Mouse (Mus musculus) lung, embryonic 15.5 days (tissue): ENCODE results near the gene Arhgap10. TPM values are rescaled to one million over a fixed set of nuclear protein-coding genes. Genes with fewer than 3 reads are reported as not detected.

ENCODE experiments used
- ATAC-seq: fragments of 200-750 bp; cut with Nextera tagmentation; 2 replicates; pipeline ENCODE4 v1.8.0; 2017; ENCODE audit warnings: moderate number of reproducible peaks, borderline replicate concordance; ENCODE audit not compliant: low FRiP score, low TSS enrichment; ENCODE audit errors: extremely low read depth
- H3K27ac ChIP-seq: fragments of 300-500 bp; sonication (generic); 2 replicates; pipeline ENCODE4 v1.5.1; 2015; ENCODE audit warnings: moderate library complexity, mild to moderate bottlenecking, inconsistent platforms
- H3K27me3 ChIP-seq: fragments of 300-500 bp; sonication (generic); 2 replicates; pipeline ENCODE4 v1.6.1; 2015; ENCODE audit warnings: inconsistent platforms
- H3K36me3 ChIP-seq: fragments of 300-500 bp; sonication (generic); 2 replicates; pipeline ENCODE4 v1.6.1; 2015; ENCODE audit warnings: inconsistent platforms
- H3K4me1 ChIP-seq: fragments of 300-500 bp; sonication (generic); 2 replicates; pipeline ENCODE4 v1.6.1; 2015; ENCODE audit warnings: inconsistent platforms
- H3K4me2 ChIP-seq: fragments of 300-500 bp; sonication (generic); 2 replicates; pipeline ENCODE4 v1.6.1; 2015; ENCODE audit warnings: inconsistent platforms, mild to moderate bottlenecking, moderate library complexity
- H3K4me3 ChIP-seq: fragments of 300-500 bp; sonication (generic); 2 replicates; pipeline ENCODE4 v1.5.1; 2015; ENCODE audit warnings: mild to moderate bottlenecking, inconsistent platforms
- H3K9ac ChIP-seq: fragments of 300-500 bp; sonication (generic); 2 replicates; pipeline ENCODE4 v1.6.1; 2015; ENCODE audit warnings: inconsistent platforms
- H3K9me3 ChIP-seq: fragments of 300-500 bp; sonication (generic); 2 replicates; pipeline ENCODE4 v1.6.1; 2016; ENCODE audit warnings: inconsistent platforms
- WGBS: fragments of 180-500 bp; shearing (Covaris S2); methylation state at CpG from one replicate; pipeline ENCODE4 v1.1.7; 2015; 5-methylcytosine and 5-hydroxymethylcytosine counted together
- polyA plus RNA-seq: library from polyadenylated mRNA; unstranded; fragments of >200 nt; fragmentation: Nextera tagmentation; extraction: Ambion mirVana; gene quantifications from 2 replicates; pipeline ENCODE4 v1.2.1, GENCODE M21; 2015

Arhgap10 gene
- polyA plus RNA-seq, 1 experiment from 2014 or later, result 23.8 TPM

- WGBS, result 73% methylated on average over 13 of the region's 13 CpGs
- no peaks in the 10 kb centered on the region for H3K36me3 ChIP-seq
- no peak overlapping the region for H3K9ac ChIP-seq
- no peak overlapping the region for H3K4me3 ChIP-seq
- no peak for ATAC-seq
- no peaks in the 10 kb centered on the region for H3K27me3 ChIP-seq
- no peak overlapping the region for H3K4me2 ChIP-seq
- no peaks in the 10 kb centered on the region for H3K9me3 ChIP-seq
- peaks cover 17% of the 10 kb centered on the region for H3K4me1 ChIP-seq
- no peak overlapping the region for H3K27ac ChIP-seq
These were observed 5.8 kb downstream of the Arhgap10 start for GRCm38 (mm10) chr8:77511750-77512493.

GRCm38 (mm10) chr8:77510426-77510825 is 7.3 kb downstream of the Arhgap10 start:
- H3K9me3 ChIP-seq, result no peaks in the 10 kb centered on the region
- no peak for ATAC-seq
- 0 out of 2 replicates have a peak, but pooled peaks cover 5% of the 10 kb centered on the region for H3K4me1 ChIP-seq
- H3K4me3 ChIP-seq, result no peak overlapping the region
- no peak overlapping the region for H3K9ac ChIP-seq
- H3K27ac ChIP-seq, result no peak overlapping the region
- no peaks in the 10 kb centered on the region for H3K36me3 ChIP-seq
- H3K4me2 ChIP-seq, result no peak overlapping the region
- 60% methylated on average over 3 of the region's 3 CpGs for WGBS
- no peaks in the 10 kb centered on the region for H3K27me3 ChIP-seq

- Histone ChIP-seq H3K4me3 (no peak overlapping the region), H3K27ac (no peak overlapping the region), H3K9ac (no peak overlapping the region), H3K27me3 (no peaks in the 10 kb centered on the region), H3K4me2 (no peak overlapping the region), H3K4me1 (0 out of 2 replicates have a peak, but pooled peaks cover 5% of the 10 kb centered on the region), H3K9me3 (no peaks in the 10 kb centered on the region), H3K36me3 (no peaks in the 10 kb centered on the region)
- 89% methylated on average over 7 of the region's 7 CpGs for WGBS
- no peak for ATAC-seq
These were observed 8.7 kb downstream of the Arhgap10 start for GRCm38 (mm10) chr8:77509044-77509443.

- ATAC-seq, result no peak
- H3K27ac ChIP-seq, result no peak overlapping the region
- H3K36me3 ChIP-seq, result no peaks in the 10 kb centered on the region
- no peak overlapping the region for H3K4me2 ChIP-seq
- H3K27me3 ChIP-seq, result no peaks in the 10 kb centered on the region
- H3K4me3 ChIP-seq, result no peak overlapping the region
- WGBS, result 67% methylated on average over 10 of the region's 10 CpGs
- H3K9me3 ChIP-seq, result no peaks in the 10 kb centered on the region
- no peak overlapping the region for H3K9ac ChIP-seq
- 0 out of 2 replicates have a peak, but pooled peaks cover 1% of the 10 kb centered on the region for H3K4me1 ChIP-seq
These were observed 10.2 kb downstream of the Arhgap10 start for GRCm38 (mm10) chr8:77507510-77508035.

GRCm38 (mm10) chr8:77506539-77506938 is 11.2 kb downstream of the Arhgap10 start:
- Histone ChIP-seq H3K4me3 (no peak overlapping the region), H3K27ac (no peak overlapping the region), H3K9ac (no peak overlapping the region), H3K4me2 (no peak overlapping the region), H3K4me1 (no peaks in the 10 kb centered on the region), H3K36me3 (no peaks in the 10 kb centered on the region), H3K9me3 (no peaks in the 10 kb centered on the region), H3K27me3 (no peaks in the 10 kb centered on the region)
- ATAC-seq, result no peak
- 70% methylated on average over 7 of the region's 7 CpGs for WGBS

- H3K9me3 ChIP-seq, result no peaks in the 10 kb centered on the region
- no peak overlapping the region for H3K4me3 ChIP-seq
- peaks cover 4% of the 10 kb centered on the region for H3K4me1 ChIP-seq
- H3K4me2 ChIP-seq, result no peak overlapping the region
- ATAC-seq, result no peak
- no peak overlapping the region for H3K9ac ChIP-seq
- WGBS, result 86% methylated on average over 6 of the region's 6 CpGs
- no peak overlapping the region for H3K27ac ChIP-seq
- no peaks in the 10 kb centered on the region for H3K36me3 ChIP-seq
- no peaks in the 10 kb centered on the region for H3K27me3 ChIP-seq
These were observed 15.2 kb downstream of the Arhgap10 start for GRCm38 (mm10) chr8:77502547-77502946.

GRCm38 (mm10) chr8:77501131-77501530 is 16.6 kb downstream of the Arhgap10 start:
- no peaks in the 10 kb centered on the region for H3K27me3 ChIP-seq
- no peak overlapping the region for H3K4me2 ChIP-seq
- ATAC-seq, result no peak
- 69% methylated on average over 8 of the region's 8 CpGs for WGBS
- H3K9me3 ChIP-seq, result no peaks in the 10 kb centered on the region
- no peak overlapping the region for H3K9ac ChIP-seq
- H3K27ac ChIP-seq, result no peak overlapping the region
- H3K36me3 ChIP-seq, result no peaks in the 10 kb centered on the region
- no peak overlapping the region for H3K4me3 ChIP-seq
- H3K4me1 ChIP-seq, result peaks cover 10% of the 10 kb centered on the region

- no peaks in the 10 kb centered on the region for H3K36me3 ChIP-seq
- no peak overlapping the region for H3K4me2 ChIP-seq
- no peak overlapping the region for H3K27ac ChIP-seq
- H3K9ac ChIP-seq, result no peak overlapping the region
- ATAC-seq, result no peak
- no peaks in the 10 kb centered on the region for H3K27me3 ChIP-seq
- no peak overlapping the region for H3K4me3 ChIP-seq
- WGBS, result 90% methylated on average over 3 of the region's 3 CpGs
- H3K4me1 ChIP-seq, result peaks cover 10% of the 10 kb centered on the region
- H3K9me3 ChIP-seq, result no peaks in the 10 kb centered on the region
These were observed 17.5 kb downstream of the Arhgap10 start for GRCm38 (mm10) chr8:77500264-77500663.

GRCm38 (mm10) chr8:77497442-77497841 is 20.3 kb downstream of the Arhgap10 start:
- no peak for ATAC-seq
- no peaks in the 10 kb centered on the region for H3K36me3 ChIP-seq
- H3K27me3 ChIP-seq, result no peaks in the 10 kb centered on the region
- H3K27ac ChIP-seq, result peak overlapping the region; percentile 27; the same call in 1 of the 2 replicates
- H3K4me3 ChIP-seq, result no peak overlapping the region
- no peak overlapping the region for H3K4me2 ChIP-seq
- H3K9ac ChIP-seq, result no peak overlapping the region
- H3K4me1 ChIP-seq, result peaks cover 14% of the 10 kb centered on the region
- H3K9me3 ChIP-seq, result no peaks in the 10 kb centered on the region
- whole genome bisulfite sequencing, result 24% methylated on average over 2 of the region's 2 CpGs

GRCm38 (mm10) chr8:77496253-77496652 is 21.5 kb downstream of the Arhgap10 start:
- Histone ChIP-seq H3K4me3 (no peak overlapping the region), H3K27ac (no peak overlapping the region), H3K36me3 (no peaks in the 10 kb centered on the region), H3K9ac (no peak overlapping the region), H3K4me2 (no peak overlapping the region), H3K27me3 (no peaks in the 10 kb centered on the region), H3K4me1 (peaks cover 26% of the 10 kb centered on the region), H3K9me3 (no peaks in the 10 kb centered on the region)
- no peak for ATAC-seq
- 63% methylated on average over 1 of the region's 1 CpGs for WGBS

- no peaks in the 10 kb centered on the region for H3K9me3 ChIP-seq
- no peaks in the 10 kb centered on the region for H3K36me3 ChIP-seq
- H3K4me3 ChIP-seq, result no peak overlapping the region
- WGBS, result 87% methylated on average over 10 of the region's 10 CpGs
- peaks cover 41% of the 10 kb centered on the region for H3K4me1 ChIP-seq
- no peak for ATAC-seq
- H3K27me3 ChIP-seq, result no peaks in the 10 kb centered on the region
- no peak overlapping the region for H3K4me2 ChIP-seq
- H3K9ac ChIP-seq, result no peak overlapping the region
- H3K27ac ChIP-seq, result no peak overlapping the region
These were observed 23.1 kb downstream of the Arhgap10 start for GRCm38 (mm10) chr8:77494376-77495328.
